Mouse (Mus musculus): ENCODE data around the gene 4930438A08Rik.
"Not testable (repeated sequence)": the region's sequence is repeated elsewhere in the genome, so short reads cannot be mapped to it uniquely, and the experiment has no call there.

The 4930438A08Rik gene

DNA sequence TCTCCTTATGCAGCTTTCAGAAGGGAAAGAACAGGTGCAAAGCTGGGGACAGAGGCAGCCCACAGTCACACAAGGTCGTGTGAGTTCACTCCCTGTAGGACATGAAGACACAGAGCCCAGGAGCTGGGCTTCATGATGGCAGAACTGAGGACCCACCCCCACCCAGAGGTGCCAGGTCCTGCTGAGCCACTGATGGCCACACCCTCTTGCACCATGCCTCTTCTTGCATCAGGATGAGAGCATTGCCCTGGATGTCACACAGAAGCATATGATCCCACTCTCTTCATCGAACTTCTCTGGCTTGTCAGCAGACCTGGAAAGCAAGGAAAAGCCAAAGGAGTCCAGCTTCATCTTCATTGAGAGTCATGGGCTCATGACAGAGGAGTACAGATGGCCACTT, at the start of gene 4930438A08Rik:
4930438A08Rik (plus strand) TSS at position 228 of the 400 bp plus-strand sequence.
- DNase-seq (ENCODE audit: low spot score) = no peak

DNA sequence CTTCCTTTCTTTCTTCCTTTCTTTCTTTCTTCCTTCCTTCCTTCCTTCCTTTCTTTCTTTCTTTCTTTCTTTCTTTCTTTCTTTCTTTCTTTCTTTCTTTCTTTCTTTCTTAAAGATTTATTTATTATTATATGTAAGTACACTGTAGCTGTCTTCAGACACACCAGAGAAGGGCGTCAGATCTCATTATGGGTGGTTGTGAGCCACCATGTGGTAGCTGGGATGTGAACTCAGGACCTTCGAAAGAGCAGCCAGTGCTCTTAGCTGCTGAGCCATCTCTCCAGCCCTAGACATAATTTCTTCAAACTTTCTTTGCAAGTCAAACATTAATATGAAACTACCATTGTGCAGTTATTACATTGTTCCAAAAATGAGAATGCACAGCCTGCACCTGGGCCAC, 49.7 kb upstream of the 4930438A08Rik start:
- not testable (repeated sequence) for DNase-seq (ENCODE audit: low spot score)

DNA sequence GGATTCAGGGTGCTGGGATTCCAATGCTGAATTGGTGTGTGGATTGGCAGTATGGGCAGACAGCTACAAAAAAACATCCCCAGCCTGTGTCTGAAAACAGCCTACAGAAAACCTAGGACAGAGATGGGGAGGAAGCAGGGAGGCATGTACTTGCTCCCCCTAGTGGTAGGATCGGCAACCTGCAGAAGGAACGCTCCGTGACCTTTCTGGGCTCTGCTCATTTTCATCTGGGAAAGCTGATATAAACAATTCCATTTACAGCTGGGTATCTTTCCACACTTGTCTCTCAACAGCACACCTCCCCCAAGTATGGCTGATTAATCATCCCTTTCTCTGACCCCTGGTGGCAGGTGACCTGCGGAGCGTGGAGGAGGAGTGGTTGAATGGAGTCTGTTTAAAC, 48.9 kb upstream of the 4930438A08Rik start:
- DNase-seq (ENCODE audit: low spot score) = peak; percentile 80

DNA sequence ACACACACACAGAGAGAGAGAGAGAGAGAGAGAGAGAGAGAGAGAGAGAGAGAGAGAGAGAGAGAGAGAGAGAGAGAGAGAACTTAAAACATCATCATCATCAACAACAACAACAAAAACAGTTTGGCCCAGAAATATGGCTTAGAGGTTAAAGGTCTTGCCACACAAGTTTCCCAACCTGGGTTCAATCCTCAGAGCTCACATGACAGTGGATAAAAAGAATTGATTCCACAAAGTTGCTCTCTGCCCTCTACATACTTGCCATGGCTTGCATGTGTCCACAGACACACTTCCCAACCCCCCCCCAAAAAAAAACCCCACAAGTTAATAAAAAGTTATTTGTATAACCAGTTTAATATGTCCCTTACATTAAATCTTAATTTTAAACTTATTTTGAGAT, 48.2 kb upstream of the 4930438A08Rik start:
- DNase-seq (ENCODE audit: low spot score) = no peak

DNA sequence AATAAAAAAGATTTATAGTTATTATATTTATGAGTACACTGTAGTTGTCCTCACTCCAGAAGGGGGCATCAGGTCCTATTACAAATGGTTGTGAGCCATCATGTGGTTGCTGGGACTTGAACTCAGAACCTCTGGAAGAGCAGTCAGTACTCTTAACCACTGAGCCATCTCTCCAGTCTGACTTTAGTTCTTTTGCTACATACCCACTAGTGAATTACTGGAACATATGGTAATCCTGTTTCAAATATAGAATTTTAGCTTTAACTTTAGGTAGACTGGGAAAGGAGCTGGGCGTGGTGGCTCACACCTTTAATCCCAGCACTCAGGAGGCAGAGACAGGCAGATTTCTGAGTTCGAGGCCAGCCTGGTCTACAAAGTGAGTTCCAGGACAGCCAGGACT, 46.6 kb upstream of the 4930438A08Rik start:
- not testable (repeated sequence) for DNase-seq (ENCODE audit: low spot score)

DNA sequence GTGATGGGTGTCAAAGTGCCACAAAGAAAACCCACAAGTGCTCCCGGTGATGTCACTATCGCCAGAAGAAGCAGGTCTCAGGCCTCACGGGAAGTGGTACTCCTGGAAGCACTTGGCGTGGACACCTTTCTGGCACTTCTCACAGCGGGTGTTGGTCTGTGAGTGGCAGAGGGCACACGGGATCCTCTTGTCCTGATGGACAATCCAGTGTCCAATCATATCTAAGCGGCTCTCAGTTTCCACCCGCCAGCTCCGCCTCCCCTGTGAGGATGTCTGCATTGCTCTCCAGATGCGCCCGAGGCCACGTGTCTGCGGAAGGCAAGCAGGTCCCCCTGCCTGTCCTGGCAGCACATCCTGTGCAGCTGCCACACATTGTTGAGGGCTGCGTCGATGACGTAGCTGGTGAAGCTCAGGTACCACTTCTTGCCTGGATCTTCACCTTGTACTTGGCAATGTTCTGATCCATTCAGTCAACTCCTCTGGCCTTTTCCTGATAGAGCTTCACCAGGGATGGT, 44.1 kb upstream of the 4930438A08Rik start:
- DNase-seq (ENCODE audit: low spot score) = peak; percentile 97

DNA sequence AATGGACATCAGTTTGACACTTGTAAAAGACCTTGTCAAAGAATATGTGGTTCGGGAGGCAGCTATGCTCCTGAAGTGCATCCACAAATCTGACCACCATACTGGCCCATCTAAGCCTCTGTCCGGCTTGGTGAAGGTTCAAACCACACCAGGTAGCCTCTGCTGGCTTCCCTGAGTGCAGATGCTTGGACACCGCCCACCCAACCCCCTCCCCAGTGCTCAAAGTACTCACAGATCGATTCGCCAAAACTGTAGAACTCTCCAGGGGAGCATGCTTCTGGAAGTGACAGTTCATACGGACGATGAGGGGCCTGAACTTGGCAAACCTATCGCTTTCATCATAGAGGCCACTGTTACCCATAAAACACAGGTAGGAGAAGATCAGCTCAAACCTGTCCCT, 43.4 kb upstream of the 4930438A08Rik start:
- DNase-seq (ENCODE audit: low spot score) = no peak

DNA sequence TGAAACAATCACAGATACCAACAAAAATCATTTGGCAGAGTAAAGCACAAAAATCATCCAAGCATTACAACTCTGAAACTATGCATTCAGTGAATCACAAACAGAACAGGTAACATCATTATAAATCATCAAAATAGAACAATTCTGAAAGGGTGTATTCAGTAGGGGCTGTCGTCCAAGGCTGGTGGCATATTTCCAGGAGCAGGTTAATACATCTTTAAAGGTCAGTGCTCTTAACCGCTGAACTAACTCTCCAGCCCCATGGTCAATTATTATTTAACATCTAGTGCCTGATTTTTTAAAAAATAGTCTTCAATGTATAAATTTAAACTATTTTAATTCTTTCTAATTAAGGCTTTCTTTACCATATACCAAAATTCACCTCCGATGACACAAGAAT, 40.0 kb upstream of the 4930438A08Rik start:
- DNase-seq (ENCODE audit: low spot score) = not testable (repeated sequence)

DNA sequence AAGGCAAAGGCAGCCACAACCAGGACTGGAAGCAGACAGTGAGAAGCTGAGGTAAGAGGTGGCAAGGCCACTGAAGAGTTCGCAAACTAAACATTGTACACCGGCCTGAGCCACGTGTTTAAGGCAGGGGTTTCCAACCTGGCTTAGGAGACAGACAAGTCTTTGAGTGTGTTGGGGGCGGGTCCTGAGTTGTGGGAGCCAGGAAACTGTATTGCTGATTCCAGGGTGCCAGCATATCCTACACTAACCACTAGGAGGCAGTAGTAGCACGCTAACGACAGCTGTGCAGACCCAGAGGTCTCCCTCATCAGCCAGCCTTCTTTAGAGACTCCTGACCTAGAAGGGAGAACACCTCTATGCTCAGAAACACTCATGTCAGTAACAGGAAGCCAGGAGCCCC, 39.4 kb upstream of the 4930438A08Rik start:
- DNase-seq (ENCODE audit: low spot score) = no peak

DNA sequence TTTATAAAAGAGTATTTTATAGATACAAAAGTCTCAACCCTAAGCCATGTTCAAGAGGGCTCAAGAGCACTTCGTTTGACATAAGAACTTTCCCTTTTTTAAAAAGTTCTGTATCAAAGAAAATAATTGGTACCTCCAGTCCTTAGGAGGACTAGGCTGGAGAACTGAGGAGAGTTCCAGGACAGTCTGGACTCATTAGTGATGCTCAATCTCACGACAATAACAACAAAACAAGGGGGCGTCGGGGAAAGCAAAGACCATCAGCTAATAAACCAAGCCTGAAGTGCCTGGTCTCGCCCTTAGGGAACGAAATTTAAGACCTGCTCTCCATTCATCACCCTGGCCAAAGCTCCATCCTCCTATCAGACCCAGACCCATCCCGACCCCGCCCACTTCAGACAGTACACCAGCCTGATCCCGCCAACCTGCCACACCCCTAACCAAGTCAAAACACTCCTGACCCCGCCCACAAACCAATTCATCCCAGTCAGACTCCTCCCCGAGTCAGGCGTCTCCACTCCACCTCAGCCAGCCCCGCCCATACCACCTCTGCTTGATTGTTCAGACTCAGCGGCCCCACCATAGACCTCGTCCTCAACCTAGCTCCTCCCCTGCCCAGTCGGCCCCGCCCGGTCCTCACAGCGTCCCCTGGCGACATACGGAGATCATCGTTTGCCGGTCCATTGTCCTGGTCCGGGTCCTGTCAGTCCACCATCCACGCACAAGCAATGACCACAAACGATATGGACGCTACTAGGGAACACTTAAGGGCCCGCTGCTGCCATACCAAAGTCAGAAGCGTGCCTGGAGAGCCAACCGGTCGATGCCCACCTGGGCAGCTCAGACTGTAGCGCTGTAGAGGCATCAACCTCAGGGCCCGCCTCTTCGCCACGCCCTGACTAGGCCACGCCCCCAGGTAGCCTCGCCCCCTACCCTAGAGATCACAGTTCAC, 35.5 kb upstream of the 4930438A08Rik start:
- DNase-seq (ENCODE audit: low spot score) = no peak

DNA sequence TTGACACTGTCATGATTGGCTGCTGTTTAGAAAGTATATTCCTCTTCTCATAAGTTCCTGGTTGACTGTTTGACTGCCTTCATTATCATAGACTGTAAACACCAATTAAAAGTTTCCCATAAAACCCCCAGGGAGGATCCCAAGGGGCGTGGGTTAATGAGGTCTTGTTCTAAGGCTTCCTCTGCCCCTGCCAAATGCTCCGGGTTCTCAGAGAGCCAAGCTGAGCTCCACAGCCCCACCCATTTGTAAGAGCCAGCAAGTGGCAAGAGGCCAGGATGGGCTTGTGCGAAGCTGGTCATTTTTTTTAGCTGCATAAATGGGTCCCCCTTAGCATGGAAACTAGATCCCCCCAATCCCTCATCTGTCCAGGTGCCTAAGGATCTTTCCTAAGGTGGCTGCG, 27.3 kb upstream of the 4930438A08Rik start:
- DNase-seq (ENCODE audit: low spot score) = no peak

DNA sequence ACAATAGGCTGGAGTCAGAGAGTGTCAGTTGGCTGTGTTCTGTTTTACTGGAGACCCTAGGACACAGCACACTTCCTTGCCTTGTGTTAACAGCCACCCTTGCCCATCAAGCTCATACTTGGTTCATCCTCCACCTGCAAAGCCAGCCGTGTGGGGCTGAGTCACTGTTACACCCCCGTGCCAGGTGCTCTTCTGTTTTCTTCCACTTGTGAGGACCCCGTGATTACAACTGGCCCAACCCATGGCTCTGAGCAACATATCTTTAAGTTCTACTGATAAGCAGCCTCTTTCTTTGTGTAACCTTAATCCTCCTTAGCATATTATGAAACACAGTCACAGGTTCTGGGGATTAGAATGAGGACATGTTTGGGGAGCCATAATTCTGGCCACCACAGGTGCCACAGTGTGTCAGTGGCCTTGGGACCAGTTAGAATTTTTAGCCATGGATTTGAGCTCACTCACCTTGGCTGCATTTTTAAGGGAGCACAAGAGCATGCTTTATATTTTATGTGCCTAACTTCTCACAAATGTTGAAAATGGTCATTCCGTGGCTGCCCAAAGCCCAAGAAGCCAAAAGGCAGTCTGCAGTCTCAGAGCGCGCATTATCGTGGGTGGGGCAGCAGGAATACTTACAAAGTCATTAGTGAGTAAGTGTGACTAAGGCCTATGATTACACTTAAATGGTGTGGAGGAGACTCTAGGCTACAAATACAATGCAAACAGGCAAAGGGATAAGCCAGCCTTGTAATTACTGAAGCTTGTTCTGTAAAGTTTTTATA, 25.2 kb upstream of the 4930438A08Rik start:
- no peak for DNase-seq (ENCODE audit: low spot score)

DNA sequence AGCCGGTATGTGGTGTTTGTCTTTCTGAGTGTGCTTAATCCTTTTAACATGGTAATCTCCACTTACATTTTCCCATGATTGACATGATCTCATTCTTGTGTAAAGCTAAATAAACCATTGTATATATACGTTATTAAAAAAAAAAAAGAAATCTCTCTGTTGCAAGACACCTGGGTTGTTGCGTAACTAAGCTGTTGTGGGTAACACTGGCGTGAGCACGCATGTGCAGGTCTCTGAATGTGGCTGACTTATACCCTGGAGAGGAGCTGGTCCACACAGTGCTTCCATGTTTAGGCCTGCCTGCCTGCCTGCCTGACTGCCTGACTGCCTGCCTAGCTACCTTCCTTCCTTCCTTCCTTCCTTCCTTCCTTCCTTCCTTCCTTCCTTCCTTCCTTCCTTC, 24.0 kb upstream of the 4930438A08Rik start:
- DNase-seq (ENCODE audit: low spot score) = no peak

DNA sequence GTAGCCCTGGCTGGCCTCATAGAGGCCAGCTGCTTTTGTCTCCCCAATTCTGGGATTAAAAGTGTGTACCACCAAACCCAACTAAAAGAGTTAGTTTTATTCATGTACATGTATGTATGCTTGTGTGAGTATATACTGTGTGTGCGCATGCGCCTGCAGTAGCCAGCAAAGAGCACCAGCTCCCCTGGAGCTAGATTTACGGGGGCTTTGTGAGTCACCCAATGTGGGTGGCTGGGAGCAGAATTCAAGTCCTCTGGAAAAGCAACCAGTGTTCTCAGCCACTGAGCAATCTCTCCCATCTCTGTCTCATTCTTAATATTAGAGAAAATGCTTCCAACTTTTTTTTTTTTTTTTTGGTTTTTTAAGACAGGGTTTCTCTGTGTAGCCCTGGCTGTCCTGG, 20.2 kb upstream of the 4930438A08Rik start:
- DNase-seq (ENCODE audit: low spot score) = no peak

DNA sequence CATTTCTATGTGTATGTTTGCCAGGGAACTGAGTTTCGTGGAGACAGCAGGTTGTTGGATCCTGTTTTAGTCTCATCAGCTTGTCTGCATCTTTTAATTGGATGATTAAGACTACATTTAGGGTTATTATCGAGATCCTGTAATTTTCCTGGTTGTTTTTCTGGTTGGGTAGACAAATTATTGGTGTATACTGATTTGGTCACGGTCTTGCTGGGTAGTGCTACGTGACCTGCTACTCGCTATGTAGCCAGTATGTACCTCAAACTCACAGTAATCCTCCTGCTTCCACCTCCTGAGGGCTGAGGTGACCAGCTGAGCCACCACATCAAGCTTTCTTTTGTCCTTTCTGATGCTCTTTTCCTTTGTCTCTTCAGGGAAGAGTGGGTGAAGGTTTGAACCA, 16.8 kb upstream of the 4930438A08Rik start:
- DNase-seq (ENCODE audit: low spot score) = no peak

DNA sequence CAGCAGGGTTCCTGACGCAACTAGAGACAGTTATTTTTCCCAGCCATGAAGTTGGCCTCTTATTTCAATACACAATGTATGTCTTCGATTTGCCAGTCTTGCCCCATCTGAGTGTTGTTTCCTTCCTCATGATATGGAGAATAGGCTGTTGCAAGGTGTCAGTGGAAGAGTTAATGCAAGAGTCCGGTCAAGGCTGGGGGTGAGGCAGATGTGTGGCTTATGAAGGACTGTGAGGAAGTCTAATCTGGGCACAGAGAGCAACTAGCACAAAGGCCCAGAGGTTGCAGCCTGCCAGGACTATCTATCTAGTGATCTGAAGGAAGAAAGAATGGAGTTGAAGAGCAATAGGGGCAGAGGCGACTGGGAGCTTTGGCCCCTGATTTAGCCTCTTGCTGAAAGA, 14.4 kb upstream of the 4930438A08Rik start:
- no peak for DNase-seq (ENCODE audit: low spot score)

DNA sequence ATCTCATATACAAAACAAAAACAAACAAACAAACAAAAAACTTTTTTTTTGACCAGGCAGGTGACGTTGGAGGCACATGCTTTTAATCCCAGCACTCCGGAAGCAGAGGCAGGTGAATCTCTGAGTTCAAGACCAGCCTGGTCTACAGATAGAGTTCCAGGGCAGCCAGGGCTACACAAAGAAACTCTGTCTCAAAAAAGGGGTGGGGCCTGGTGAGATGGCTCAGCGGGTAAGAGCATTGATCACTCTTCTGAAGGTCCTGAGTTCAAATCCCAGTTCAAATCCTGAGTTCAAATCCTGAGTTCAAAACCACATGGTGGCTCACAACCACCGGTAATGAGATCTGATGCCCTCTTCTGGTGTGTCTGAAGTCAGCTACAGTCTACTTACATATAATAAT, 12.8 kb upstream of the 4930438A08Rik start:
- DNase-seq (ENCODE audit: low spot score) = no peak

DNA sequence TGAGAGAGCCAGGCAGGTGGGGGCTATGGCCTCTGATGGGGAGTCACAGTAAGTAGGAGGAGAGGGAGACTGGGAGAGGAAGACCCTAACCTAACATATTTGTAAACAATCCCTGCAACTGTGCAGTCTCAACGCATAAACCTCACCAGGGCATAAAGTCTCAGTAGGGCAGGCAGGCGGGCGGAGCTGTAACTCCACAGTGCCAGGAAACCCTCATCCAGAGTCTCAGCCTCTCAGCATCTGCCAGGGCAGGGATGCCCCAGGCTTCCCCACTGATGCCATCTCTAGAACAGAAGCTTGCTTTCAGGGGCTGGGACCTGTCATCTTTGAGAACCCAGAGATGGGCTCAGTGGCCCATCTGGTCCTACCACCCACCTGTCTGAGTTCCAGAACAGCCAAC, 12.3 kb upstream of the 4930438A08Rik start:
- DNase-seq (ENCODE audit: low spot score) = no peak

DNA sequence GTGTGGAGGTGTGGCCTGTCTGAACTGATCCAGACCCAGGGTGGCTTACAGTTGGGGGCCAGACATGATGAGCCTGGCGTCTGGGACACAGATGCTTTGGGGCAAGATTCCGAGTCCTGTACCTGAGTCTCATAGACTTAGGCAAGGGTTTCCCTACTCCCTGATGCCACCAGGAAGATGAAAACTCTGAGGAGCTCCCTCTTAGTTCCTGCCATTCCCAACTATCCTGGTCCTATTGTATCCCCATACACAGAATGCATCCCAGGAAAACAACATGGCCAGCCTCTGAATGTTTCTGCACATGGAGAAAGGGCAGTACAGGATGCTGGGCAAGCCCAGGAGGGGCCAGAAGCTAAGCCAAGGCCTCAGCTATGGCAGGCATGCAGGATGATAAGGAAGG, 11.1 kb upstream of the 4930438A08Rik start:
- DNase-seq (ENCODE audit: low spot score) = no peak

DNA sequence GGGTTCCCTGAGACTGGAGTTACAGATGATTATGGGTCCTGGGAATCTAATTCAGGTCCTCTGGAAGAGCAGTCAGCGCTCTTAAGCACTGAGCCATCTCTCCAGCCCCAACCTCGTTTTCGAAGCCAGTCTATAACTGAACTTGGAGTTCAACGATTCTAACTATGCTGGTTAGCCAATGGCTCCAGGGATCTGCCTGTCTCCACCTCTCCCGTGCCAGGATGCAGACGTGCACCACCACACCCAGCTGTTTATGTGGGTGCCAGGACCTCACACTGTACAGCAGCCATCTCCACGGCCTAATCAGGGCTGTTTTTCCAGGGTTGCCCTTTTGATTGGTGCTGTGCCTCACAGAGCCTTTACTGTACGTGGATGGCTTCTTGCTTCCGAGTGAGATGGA, 10.1 kb upstream of the 4930438A08Rik start:
- no peak for DNase-seq (ENCODE audit: low spot score)

DNA sequence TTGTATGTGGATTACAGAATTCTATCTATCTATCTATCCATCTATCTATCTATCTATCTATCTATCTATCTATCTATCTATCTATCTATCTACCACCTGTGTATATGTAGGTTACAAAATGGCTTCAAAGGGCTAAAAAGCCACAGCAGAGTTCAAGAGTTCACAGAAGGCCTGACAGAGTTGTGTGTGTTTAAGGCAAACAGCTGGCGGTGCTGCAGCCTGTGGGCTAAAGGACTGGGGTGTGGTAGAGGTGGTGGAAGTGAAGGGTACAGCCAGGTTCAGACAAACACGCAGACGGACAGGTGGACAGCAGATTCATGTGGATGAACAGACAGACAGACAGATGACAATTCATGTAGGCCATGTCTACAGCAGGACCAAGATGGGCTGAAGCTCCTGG, 6.3 kb upstream of the 4930438A08Rik start:
- no peak for DNase-seq (ENCODE audit: low spot score)

DNA sequence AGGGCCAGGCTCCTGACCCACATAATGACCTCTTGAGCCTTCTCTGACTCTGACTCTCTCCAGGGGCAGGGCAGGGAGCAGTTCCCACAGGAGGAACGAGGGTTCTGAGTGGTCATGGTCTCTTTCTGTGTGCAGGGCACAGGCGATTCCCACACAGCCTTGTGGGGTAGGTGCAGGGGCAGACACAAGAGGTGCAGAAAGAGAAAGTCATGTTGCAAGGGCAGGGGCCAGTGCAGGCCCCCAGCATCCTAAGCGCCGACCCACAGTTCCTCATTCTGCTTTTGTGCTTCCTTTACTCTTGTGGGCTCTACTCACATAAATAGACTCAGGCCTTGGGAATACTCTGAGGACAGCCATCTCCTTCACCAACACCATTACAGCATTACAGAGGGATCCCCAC, 1.2 kb downstream of the 4930438A08Rik start:
- no peak for DNase-seq (ENCODE audit: low spot score)

DNA sequence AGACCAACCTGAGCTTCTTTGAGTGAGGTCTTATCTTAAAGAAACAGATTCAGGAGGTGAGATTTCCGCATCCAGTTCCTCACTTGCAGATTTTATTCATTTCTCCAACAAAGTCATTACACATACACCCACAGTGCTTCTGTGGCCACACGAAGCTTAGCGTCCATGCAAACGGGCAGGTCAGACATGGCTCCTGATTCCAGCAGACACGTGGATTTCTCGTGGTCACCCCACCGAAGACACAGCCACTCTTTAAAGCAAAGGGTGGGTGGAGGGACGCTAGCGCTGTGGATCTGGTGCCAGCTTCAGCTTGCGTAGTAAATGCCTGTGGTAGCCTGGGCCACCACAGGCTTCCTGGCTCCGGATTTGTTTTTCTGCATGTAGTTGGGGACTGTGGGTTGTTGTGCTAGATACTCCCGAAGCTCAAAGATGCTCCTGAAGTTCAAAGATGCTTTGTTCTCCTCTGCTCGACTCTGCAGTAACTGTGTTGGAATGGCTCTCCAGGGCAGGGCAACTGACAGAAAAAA, 7.4 kb downstream of the 4930438A08Rik start:
- DNase-seq (ENCODE audit: low spot score) = no peak
